Mouse (Mus musculus): Measurements from ENCODE around the gene Btf3.

Btf3 gene

GRCm38 (mm10) chr13:98276253-98276652, 40.6 kb downstream of the Btf3 start:
- DNase-seq (ENCODE audit: low spot score): no peak

- DNase-seq (ENCODE audit: low spot score): peak; percentile 18
Measured at GRCm38 (mm10) chr13:98275646-98276045, 41.2 kb downstream of the Btf3 start.

- no peak for DNase-seq (ENCODE audit: low spot score)
Measured at GRCm38 (mm10) chr13:98274023-98274422, 42.8 kb downstream of the Btf3 start.

- DNase-seq (ENCODE audit: low spot score): no peak
Measured at GRCm38 (mm10) chr13:98264111-98264510, 52.7 kb downstream of the Btf3 start.

- no peak for DNase-seq (ENCODE audit: low spot score)
Measured at GRCm38 (mm10) chr13:98263458-98263987, 53.3 kb downstream of the Btf3 start.

- peak; percentile 97 for DNase-seq (ENCODE audit: low spot score)
Measured at GRCm38 (mm10) chr13:98262636-98263457, 54.0 kb downstream of the Btf3 start, which contains the start of the genes Utp15 and Ankra2. Gene Utp15 (minus strand): TSS chr13:98263041. Gene Ankra2 (plus strand): TSS chr13:98263074.
